Mouse (Mus musculus) cerebellum, postnatal 4 days (tissue): Measurements from ENCODE around the gene Chchd3.

Experiments
- DNase-seq, 2 experiments: peaks; one replicate each; pipeline ENCODE4 v3.0.0; 2022; ENCODE audit warnings: low spot score in 2 of 2, mixed read lengths in 1 of 2

Chchd3 gene

GRCm38 (mm10) chr6:32801776-32802175, 258.3 kb downstream of the Chchd3 start:
- DNase-seq = no peak

- no peak for DNase-seq
Measured at GRCm38 (mm10) chr6:32797525-32797924, 262.5 kb downstream of the Chchd3 start.

DNA sequence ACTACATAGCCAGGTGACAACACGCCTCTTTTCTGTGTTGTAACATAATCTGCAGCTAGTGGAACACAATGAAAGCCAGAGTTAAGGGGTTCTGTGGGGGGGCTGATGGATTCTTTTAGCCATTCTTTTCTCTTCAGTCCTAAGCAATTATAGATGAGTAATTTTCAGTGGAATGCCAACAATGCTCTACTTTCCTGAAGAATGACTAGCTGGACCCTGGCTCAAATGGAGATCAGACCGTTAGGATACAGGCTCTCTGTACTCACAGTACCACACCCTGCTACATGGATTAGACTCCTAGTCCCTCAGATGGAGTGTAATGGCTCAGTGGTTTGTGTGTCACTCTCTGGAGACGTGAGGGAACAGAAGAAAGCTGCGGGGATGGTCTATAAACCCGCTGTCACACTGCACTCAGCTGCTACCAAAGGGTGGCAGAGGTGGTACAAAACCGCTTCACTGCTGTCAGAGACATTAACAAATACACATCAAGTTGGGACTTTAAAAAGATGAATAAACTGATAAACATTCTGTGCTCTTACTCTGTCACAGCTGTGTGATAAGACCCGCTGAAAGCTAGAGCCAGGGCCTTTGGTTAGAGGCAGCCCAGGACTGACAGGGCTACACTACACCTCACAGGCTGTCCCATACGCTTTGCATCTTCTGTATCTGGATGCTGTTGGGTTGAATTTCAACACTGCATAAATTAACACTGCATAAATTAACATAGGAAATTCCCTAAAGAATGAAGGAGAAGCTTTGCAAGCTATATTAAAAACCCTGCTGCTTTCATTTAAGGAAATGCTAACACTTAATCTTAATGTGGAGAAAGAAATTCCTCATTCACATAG, 264.2 kb downstream of the Chchd3 start:
- no peak for DNase-seq

DNA sequence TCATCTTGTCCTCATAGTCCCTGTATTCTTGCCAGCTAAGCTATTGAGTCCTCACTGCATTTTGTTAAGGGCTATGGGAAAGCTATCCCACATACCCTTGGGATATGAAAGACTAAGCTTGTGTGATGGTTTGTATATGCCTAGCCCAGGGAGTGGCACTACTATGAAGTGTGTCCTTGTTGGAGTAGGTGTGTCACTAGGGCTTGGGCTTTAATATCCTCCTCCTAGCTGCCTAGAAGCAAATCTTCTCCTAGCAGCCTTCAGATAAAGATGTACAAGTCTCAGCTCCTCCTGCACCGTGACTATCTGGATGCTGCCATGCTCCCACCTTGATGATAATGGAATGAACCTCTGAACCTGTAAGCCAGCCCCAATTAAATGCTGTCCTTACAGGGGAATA, 266.5 kb downstream of the Chchd3 start:
- no peak for DNase-seq

DNA sequence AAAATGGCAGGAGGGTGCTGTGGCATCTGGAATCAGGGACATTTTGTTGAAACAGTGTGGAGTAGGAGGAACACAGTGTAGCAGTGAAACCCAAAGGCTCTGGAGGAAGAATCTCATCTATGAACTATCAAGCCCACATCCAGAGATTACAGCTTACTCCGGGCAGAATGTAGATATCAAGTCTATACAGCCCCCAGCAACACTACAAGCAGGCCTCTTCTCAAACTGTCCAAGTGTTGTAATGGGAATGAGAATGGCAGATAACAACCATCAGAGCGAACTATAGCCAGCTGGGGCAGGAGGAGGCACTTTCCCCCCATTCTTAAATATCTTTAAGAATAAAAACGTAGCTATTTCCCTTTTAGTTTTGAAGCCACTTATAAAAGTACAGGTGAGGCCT, 266.9 kb downstream of the Chchd3 start:
- DNase-seq = no peak

GRCm38 (mm10) chr6:32790487-32790886, 269.6 kb downstream of the Chchd3 start:
- DNase-seq = no peak

DNA sequence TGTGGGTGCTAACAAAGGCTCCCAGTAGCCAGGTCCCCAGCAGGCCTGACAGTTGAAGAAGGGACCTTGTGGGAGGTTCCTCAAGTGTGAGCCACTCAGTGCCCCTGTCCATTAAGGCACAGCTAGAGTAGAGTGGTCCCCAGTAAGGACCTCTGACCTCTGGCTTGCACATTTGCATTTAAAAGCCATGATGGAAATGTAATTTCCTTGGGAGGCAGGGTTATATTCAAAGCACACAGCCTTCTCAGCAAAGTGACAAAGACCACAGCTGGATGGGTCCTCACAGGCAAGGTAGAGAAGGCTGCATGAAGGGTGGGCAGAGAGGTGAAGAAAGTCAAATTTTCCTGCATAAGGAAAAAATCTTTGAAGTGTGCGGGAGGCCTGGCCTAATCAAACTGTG, 272.7 kb downstream of the Chchd3 start:
- no peak for DNase-seq

DNA sequence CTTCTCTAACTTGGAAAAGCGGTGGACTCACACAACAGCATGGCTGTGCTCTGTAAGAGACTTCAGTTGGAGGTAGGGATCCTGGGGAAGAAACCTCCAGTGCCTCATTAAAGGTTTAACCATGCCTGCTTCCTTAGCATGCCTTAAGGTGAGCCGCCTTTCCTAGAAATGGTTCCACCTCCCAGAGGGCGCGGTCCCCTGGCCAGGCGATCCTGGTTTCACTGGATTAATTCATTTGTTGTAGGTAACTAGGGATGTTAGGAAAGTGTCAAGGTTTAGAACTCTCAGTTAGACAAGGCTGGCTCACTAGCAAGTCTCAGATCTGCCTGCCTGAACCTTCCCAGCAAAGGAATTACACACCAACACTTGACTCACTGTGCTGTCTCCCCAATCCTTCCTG, 273.9 kb downstream of the Chchd3 start:
- DNase-seq = no peak

DNA sequence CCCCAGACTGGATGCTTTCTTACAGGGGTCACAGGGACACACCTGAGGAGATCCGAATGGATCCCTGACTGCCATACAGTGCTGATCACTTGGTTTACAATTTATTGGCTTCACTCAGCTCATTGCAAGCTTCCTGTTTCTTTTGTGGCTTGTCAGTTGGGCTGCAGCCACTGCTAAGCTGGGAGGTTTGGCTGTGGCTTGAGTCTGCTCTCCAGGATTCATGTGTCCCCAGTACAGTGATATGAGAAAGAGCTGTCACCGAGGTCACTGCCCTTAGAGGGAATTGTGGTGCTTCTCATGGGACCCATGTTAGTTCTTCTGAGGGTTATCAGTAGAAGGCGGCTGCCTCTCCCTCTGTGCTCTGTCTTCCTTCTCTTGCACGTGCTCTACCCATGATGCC, 277.0 kb downstream of the Chchd3 start:
- DNase-seq = no peak

DNA sequence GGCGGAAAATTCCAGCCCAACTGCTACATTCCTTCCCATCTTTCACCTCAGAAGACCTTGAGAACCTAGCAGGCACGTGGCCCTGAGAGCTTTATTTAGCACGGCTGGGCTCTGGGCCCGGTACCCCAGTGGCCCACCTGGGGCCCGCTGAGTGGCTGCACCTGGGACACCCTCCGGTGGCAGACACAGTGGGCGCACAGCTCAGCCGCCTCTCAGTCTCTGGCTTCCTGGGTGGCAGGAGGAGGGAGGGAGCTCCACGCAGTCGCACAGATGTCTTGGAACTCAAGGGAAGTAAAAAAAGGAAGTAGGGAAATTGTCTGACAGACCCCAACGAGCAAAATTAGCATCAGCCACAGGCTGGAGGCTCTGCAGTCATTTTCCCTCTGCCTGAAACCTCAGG, 279.5 kb downstream of the Chchd3 start:
- DNase-seq = no peak

GRCm38 (mm10) chr6:32776384-32776783, 283.7 kb downstream of the Chchd3 start:
- no peak for DNase-seq

GRCm38 (mm10) chr6:32754524-32754923, 305.5 kb downstream of the Chchd3 start:
- no peak for DNase-seq

- no peak for DNase-seq
Measured at GRCm38 (mm10) chr6:32749821-32750220, 310.2 kb downstream of the Chchd3 start.

DNA sequence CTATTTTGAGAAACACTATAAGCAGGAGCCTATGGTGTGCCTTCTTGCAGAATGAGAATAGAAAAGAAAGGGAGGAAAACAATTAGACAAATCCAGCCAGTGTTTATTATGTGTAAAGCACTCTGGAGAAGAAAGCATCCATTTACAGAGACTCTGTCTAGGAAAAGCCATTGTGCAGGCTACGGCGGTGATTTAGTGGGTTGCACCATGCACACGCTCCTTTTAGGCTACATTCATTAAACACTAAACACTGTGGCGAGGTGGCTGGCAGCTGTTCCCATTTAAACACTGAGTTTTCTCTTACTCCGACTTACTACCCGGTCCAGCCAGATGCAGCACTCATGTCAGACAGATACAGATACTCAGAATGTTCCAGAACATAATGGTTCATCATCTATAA, 311.3 kb downstream of the Chchd3 start:
- no peak for DNase-seq

GRCm38 (mm10) chr6:32747333-32747732, 312.7 kb downstream of the Chchd3 start:
- DNase-seq = no peak
